Mouse (Mus musculus): ENCODE measurements around the gene Vmn2r23.
"Not testable (repeated sequence)": the region's sequence is repeated elsewhere in the genome, so short reads cannot be mapped to it uniquely, and the experiment has no call there.

Gene Vmn2r23

GRCm38 (mm10) chr6:123702370-123702769 is at the start of gene Vmn2r23:
Vmn2r23 (plus strand) TSS chr6:123702670.
- DNase-seq, result no peak

GRCm38 (mm10) chr6:123657040-123657439 is 45.4 kb upstream of the Vmn2r23 start:
- no peak for DNase-seq

- not testable (repeated sequence) for DNase-seq
These were observed 5.8 kb upstream of the Vmn2r23 start for GRCm38 (mm10) chr6:123696639-123697038.

DNA sequence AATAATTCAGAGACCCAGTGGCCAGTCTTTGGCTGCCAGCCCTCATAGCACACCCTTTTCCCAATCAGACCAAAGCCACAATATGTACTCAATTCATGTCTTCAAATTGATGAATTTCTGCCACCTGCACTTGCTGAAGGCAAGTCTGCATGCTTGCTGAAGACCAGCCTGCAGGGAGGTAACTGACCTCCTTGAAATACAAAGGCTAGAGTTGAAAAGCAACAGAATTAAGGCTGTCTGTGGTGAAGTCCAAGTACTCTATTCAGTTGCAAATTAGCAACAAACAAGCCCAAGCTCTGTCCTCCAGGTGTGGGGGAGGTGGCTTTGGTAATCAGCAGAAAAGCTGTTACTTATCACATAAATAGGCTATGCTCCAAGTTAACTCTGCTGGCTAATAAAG is 5.3 kb upstream of the Vmn2r23 start:
- no peak for DNase-seq

- no peak for DNase-seq
These were observed 67.6 kb downstream of the Vmn2r23 start for GRCm38 (mm10) chr6:123770031-123770430.

GRCm38 (mm10) chr6:123778579-123778978 is 76.1 kb downstream of the Vmn2r23 start, which contains the start of gene Vmn2r24:
Vmn2r24 (plus strand) TSS chr6:123778879.
- DNase-seq, result no peak

DNA sequence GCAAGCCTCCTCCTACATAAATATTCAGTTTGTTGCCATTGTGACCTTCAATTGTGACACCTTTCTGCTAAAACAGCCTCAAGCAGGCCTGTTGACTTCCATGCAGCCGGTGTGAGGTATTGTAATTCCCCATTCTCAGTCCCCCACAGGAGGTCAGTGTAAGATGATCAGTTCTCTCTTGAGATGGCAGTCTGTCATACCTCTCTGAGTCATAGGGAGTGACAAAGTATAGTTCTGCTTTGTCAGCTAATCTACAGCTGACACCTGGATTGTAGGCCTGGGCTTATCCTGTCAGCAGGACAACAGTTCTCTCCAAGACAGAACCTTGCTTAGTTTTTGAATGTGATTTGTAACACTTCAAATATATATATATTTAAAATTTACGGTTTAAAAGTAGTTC is 82.4 kb downstream of the Vmn2r23 start:
- no peak for DNase-seq

- no peak for DNase-seq
These were observed 91.3 kb downstream of the Vmn2r23 start for GRCm38 (mm10) chr6:123793746-123794145.

Measured in cerebellum, adult 11 months (tissue).